Mouse (Mus musculus) brain, embryonic 14.5 days (tissue): ENCODE measurements around the gene Bpifb5.

Experiments used
- CTCF ChIP-seq: fragments of 200-500 bp; IDR thresholded peaks from 2 replicates; pipeline ENCODE4 v1.5.1; 2012; ENCODE audit warnings: inconsistent platforms, mild to moderate bottlenecking, moderate library complexity, borderline replicate concordance; ENCODE audit not compliant: insufficient read depth, insufficient read length; ENCODE audit errors: extremely low read depth
- POLR2A ChIP-seq: fragments of 200-500 bp; IDR thresholded peaks from 2 replicates; pipeline ENCODE4 v1.6.1; 2012; ENCODE audit warnings: mild to moderate bottlenecking, inconsistent platforms, borderline replicate concordance; ENCODE audit not compliant: poor library complexity, insufficient read depth, insufficient read length, severe bottlenecking; ENCODE audit errors: extremely low read depth

GRCm38 (mm10) chr2:154227830-154228229, 4.3 kb downstream of the Bpifb5 start:
- TF ChIP-seq CTCF (no peak), POLR2A (no peak)
